Mouse (Mus musculus) CH12.LX (cell line): ENCODE measurements at regions not wholly inside any gene's neighbourhood (a gene's known extent, or its start where the extent isn't known, plus 50 kb on each side); places are given as distances from the start of the nearest gene placed in this dataset.
"Not testable (repeated sequence)": the region's sequence is repeated elsewhere in the genome, so short reads cannot be mapped to it uniquely, and the experiment has no call there.

ENCODE experiments used
- DNase-seq: peaks from one replicate; pipeline ENCODE4 v3.0.0-alpha.2; 2013; ENCODE audit errors: extremely low read depth
- H3K27ac ChIP-seq: 2 replicates; pipeline ENCODE4 v1.5.1; 2012; ENCODE audit warnings: low read depth, mild to moderate bottlenecking, control low read depth, moderate library complexity; ENCODE audit not compliant: insufficient read depth
- H3K27me3 ChIP-seq: replicated peaks from 2 replicates; pipeline ENCODE3; 2012; ENCODE audit warnings: inconsistent platforms
- H3K36me3 ChIP-seq, 2 experiments: replicated peaks in 1 of 2; 2 replicates each; pipeline versions ENCODE3 to v1.6.1; 2012; ENCODE audit warnings: inconsistent platforms in 1 of 2, low read length in 1 of 2, mild to moderate bottlenecking in 1 of 2, mixed read lengths in 1 of 2, moderate library complexity in 1 of 2; ENCODE audit not compliant: control insufficient read depth in 1 of 2, insufficient read depth in 1 of 2
- H3K4me1 ChIP-seq, 2 experiments: 2 replicates each; pipeline ENCODE4 v1.6.1; 2012; ENCODE audit warnings: inconsistent platforms in 1 of 2, moderate library complexity in 1 of 2; ENCODE audit not compliant: insufficient read depth in 2 of 2, control insufficient read depth in 1 of 2
- H3K4me2 ChIP-seq: 2 replicates; pipeline ENCODE4 v1.6.1; 2012; ENCODE audit warnings: low read depth, mild to moderate bottlenecking, control low read depth; ENCODE audit not compliant: poor library complexity, insufficient read depth, severe bottlenecking
- H3K4me3 ChIP-seq, 3 experiments: fragments of 150-350 bp in 1 of 3; sonication (generic) in 1 of 3; replicated peaks in 1 of 3; 2 replicates each; pipeline versions ENCODE3 to v1.5.1; 2011 to 2012; ENCODE audit warnings: low read depth in 2 of 3, low read length in 2 of 3, mild to moderate bottlenecking in 2 of 3, moderate library complexity in 2 of 3, control low read depth in 1 of 3, improper control_type of control experiment in 1 of 3, inconsistent platforms in 1 of 3, mixed read lengths in 1 of 3; ENCODE audit not compliant: poor library complexity in 1 of 3
- H3K79me2 ChIP-seq: replicated peaks from 2 replicates; pipeline ENCODE4 v1.6.1; 2012; ENCODE audit warnings: mild to moderate bottlenecking, moderate library complexity; ENCODE audit not compliant: control insufficient read depth, poor library complexity, insufficient read depth, severe bottlenecking; ENCODE audit errors: extremely low read depth
- H3K9ac ChIP-seq: 2 replicates; pipeline ENCODE4 v1.6.1; 2012; ENCODE audit warnings: low read depth, mild to moderate bottlenecking, control low read depth, moderate library complexity; ENCODE audit not compliant: insufficient read depth
- H3K9me3 ChIP-seq: replicated peaks from 2 replicates; pipeline ENCODE3; 2012; ENCODE audit warnings: low read length, inconsistent platforms, mixed read lengths
- CTCF ChIP-seq, 2 experiments: IDR thresholded peaks in 1 of 2; conservative IDR thresholded peaks in 1 of 2; 2 replicates each; pipeline ENCODE4 v1.5.1; 2011 to 2012; ENCODE audit warnings: low read depth in 2 of 2, low read length in 2 of 2, improper control_type of control experiment in 1 of 2, inconsistent platforms in 1 of 2, mild to moderate bottlenecking in 1 of 2, moderate library complexity in 1 of 2
- E2F4 ChIP-seq: IDR thresholded peaks from 2 replicates; pipeline ENCODE4 v1.6.1; 2011; ENCODE audit warnings: low read depth, low read length, improper control_type of control experiment; ENCODE audit not compliant: insufficient replicate concordance
- ELF1 ChIP-seq: IDR thresholded peaks from 2 replicates; pipeline ENCODE4 v1.6.1; 2014; ENCODE audit warnings: low read depth, mild to moderate bottlenecking, inconsistent platforms, low read length, improper control_type of control experiment
- JUN ChIP-seq: IDR thresholded peaks from 2 replicates; pipeline ENCODE4 v1.6.1; 2011; ENCODE audit warnings: low read depth, mild to moderate bottlenecking, low read length, improper control_type of control experiment, moderate library complexity; ENCODE audit not compliant: insufficient read depth
- JUND ChIP-seq: conservative IDR thresholded peaks from 2 replicates; pipeline ENCODE4 v1.6.1; 2011; ENCODE audit warnings: low read depth, low read length, improper control_type of control experiment
- MAZ ChIP-seq: IDR thresholded peaks from 2 replicates; pipeline ENCODE4 v1.6.1; 2012; ENCODE audit warnings: low read depth, mild to moderate bottlenecking, inconsistent platforms, low read length, improper control_type of control experiment, moderate library complexity
- MYC ChIP-seq: IDR thresholded peaks from 2 replicates; pipeline ENCODE4 v1.6.1; 2011; ENCODE audit warnings: low read depth, mild to moderate bottlenecking, improper control_type of control experiment, low read length
- POLR2A ChIP-seq: IDR thresholded peaks from 2 replicates; pipeline ENCODE4 v1.6.1; 2011; ENCODE audit warnings: low read depth, mild to moderate bottlenecking, improper control_type of control experiment, low read length
- RAD21 ChIP-seq: IDR thresholded peaks from 2 replicates; pipeline ENCODE4 v1.6.1; 2011; ENCODE audit warnings: low read depth, mild to moderate bottlenecking, low read length, improper control_type of control experiment, moderate library complexity
- ZKSCAN1 ChIP-seq: IDR thresholded peaks from 2 replicates; pipeline ENCODE4 v1.6.1; 2012; ENCODE audit warnings: low read depth, inconsistent platforms, low read length, improper control_type of control experiment, borderline replicate concordance
- dilution Hi-C: fragments of 300-500 bp; cut with MboI; formaldehyde crosslinking; loops from 2 replicates; pipeline ENCODE4 v1.14.3; 2020; ENCODE audit warnings: low sequenced_read_pairs; ENCODE audit not compliant: extremely low pct_unique_long_range_greater_than_20kb, extremely low pct_ligation_motif_present
- in situ Hi-C: fragments of 300-500 bp; cut with MboI; formaldehyde crosslinking; loops from 3 replicates; pipeline ENCODE4 v1.14.3; 2019; ENCODE audit warnings: low sequenced_read_pairs, low pct_ligation_motif_present, low pct_unique_long_range_greater_than_20kb, mixed read lengths

- Histone ChIP-seq H3K4me3 (no peak overlapping the region), H3K27me3 (no peaks in the 10 kb centered on the region), H3K79me2 (no peaks in the 10 kb centered on the region), H3K27ac (no peak overlapping the region), H3K9ac (no peak overlapping the region), H3K9me3 (no peaks in the 10 kb centered on the region), H3K4me1 (no peaks in the 10 kb centered on the region), H3K4me2 (no peak overlapping the region), H3K36me3 (no peaks in the 10 kb centered on the region)
- dilution Hi-C loops (no loop called here), in situ Hi-C loops (no loop called here)
- DNase-seq: no peak
- peak in 1 of 2 experiments; percentile 9; a peak in 1 of 4 replicates for TF ChIP-seq CTCF (conservative IDR thresholded peaks at IDR 0.05 in 1 of 2, IDR thresholded peaks at IDR 0.05 in 1 of 2; ENCODE audit: low read depth in 2 of 2, low read length in 2 of 2)
- TF ChIP-seq POLR2A: no peak
- TF ChIP-seq RAD21: peak; percentile 16
These were observed 115.4 kb downstream of the Gm21897 start for GRCm38 (mm10) chr16:15432681-15433080.

GRCm38 (mm10) chr16:15462856-15463255, 145.6 kb downstream of the Gm21897 start:
- H3K9ac ChIP-seq, dilution Hi-C loops, H3K4me3 ChIP-seq, H3K4me2 ChIP-seq, DNase-seq, H3K36me3 ChIP-seq, H3K9me3 ChIP-seq, H3K27me3 ChIP-seq, H3K79me2 ChIP-seq, H3K4me1 ChIP-seq, in situ Hi-C loops, H3K27ac ChIP-seq: not testable (repeated sequence)

GRCm38 (mm10) chr16:15473875-15474274, 156.6 kb downstream of the Gm21897 start:
- DNase-seq: no peak
- in situ Hi-C loops: no loop called here
- Histone ChIP-seq H3K9ac (no peak overlapping the region), H3K79me2 (no peaks in the 10 kb centered on the region)
- no peak for TF ChIP-seq E2F4
- no peak for TF ChIP-seq JUN
- TF ChIP-seq ELF1: no peak
- TF ChIP-seq MYC: no peak
- TF ChIP-seq MAZ: no peak
- TF ChIP-seq JUND: no peak
- no peak for TF ChIP-seq ZKSCAN1
- TF ChIP-seq, all 38 proteins: peak for 0
- H3K36me3 ChIP-seq: no peaks in the 10 kb centered on the region
- no peak overlapping the region for H3K4me2 ChIP-seq
- H3K27ac ChIP-seq: no peak overlapping the region
- dilution Hi-C loops: no loop called here
- no peaks in the 10 kb centered on the region for H3K9me3 ChIP-seq
- no peak overlapping the region for H3K4me3 ChIP-seq
- no peaks in the 10 kb centered on the region for H3K27me3 ChIP-seq
- no peaks in the 10 kb centered on the region for H3K4me1 ChIP-seq
